Mouse (Mus musculus): ENCODE data around the gene Gm4884. TPM values are rescaled to one million over a fixed set of nuclear protein-coding genes. Genes with fewer than 3 reads are reported as not detected.
"Not testable (repeated sequence)": the region's sequence is repeated elsewhere in the genome, so short reads cannot be mapped to it uniquely, and the experiment has no call there.

Gm4884 gene
- polyA plus RNA-seq (2012; rRNA removed) = not detected in 2 replicates

DNA sequence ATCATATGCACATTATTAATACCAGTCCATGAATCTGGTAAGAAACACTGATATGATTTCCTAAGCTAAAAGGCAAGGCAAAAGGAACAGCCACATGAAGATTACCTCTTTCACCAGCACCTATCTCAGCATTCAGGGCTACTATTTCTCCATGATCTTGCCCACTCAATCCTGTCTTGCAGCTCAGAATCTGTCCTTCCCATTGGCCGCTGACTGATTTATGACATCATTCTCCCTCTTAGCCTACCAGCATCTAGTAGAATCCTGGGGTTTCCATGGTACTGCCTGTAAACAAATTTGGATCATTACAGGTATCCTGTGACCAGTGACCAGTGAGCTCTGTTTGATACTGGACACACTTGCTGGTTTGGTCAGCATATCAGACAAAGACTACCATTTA is at the start of gene Gm4884:
Gene Gm4884 (plus strand): TSS at position 301 of the 400 bp plus-strand sequence.
- DNase-seq (ENCODE audit: low read depth) = not testable (repeated sequence)

DNA sequence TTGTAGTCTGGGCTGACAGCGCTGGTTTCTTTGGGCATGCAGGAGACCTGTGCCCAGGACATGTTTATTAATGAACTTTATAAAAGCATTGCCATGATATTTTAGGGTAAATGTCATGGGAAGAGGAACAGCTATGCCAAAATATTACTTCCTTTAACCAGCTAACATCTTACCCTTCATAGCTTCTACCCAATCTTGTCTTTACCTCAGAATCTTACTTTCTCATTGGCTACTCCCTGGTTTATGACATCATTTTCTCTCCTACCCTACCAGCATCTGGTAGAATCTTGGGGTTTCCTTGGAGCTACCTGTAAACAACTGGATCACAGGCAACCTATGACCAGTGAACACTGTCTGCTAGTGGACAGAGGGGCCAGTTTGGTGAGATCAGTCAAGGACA is 45.3 kb upstream of the Gm4884 start, which contains the start of gene 4930433I11Rik:
Gene 4930433I11Rik (plus strand): TSS at position 301 of the 400 bp plus-strand sequence.
- no peak for DNase-seq (ENCODE audit: low read depth)
- TF ChIP-seq POLR2A (IDR thresholded peaks at IDR 0.05; ENCODE audit: borderline replicate concordance, extremely low read depth, insufficient read depth, insufficient read length, poor library complexity, severe bottlenecking) (no peak), CTCF (IDR thresholded peaks at IDR 0.05; ENCODE audit: borderline replicate concordance, extremely low read depth, insufficient read depth, insufficient read length) (no peak)

DNA sequence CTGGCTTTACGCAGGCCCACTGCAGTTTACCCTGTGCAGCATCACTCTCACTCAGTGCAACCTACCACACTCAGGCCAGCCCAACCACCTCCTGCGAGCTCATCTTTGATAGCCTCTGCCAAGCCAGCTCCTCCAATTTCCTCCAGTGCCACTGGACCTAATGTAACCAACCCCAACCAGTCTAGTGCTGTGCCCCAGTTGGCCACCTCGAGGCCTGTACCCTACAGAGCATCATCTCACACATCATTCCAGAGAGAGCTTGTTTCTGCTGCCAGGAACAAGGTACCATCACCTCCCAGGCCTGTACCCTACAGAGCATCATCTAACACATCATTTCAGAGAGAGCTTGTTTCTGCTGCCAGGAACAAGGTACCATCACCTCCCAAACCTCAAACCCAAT is 11.5 kb downstream of the Gm4884 start:
- DNase-seq (ENCODE audit: low read depth) = not testable (repeated sequence)

Other genes starting within 250 kb of the Gm4884 start
- 84.0 and 92.0 TPM in 2 replicates for gene Vstm2b, start 134.4 kb upstream of the Gm4884 start, polyA plus RNA-seq (2012; rRNA removed)
- gene 4930433I11Rik, start 45.2 kb upstream of the Gm4884 start, polyA plus RNA-seq (2012; rRNA removed) = not detected in 2 replicates
- not detected in 2 replicates for gene Gm5592, start 121.1 kb downstream of the Gm4884 start, polyA plus RNA-seq (2012; rRNA removed)